Mouse (Mus musculus) neutrophil, adult 5-6 weeks (primary cell): ENCODE data around the gene Ddx39b. TPM values are rescaled to one million over a fixed set of nuclear protein-coding genes. Genes with fewer than 3 reads are reported as not detected.

Source experiments
- ATAC-seq: fragments of 151-379, 151-347 bp; 2 replicates; pipeline ENCODE4 v1.8.0; 2017; ENCODE audit warnings: mild to moderate bottlenecking, moderate TSS enrichment; ENCODE audit not compliant: insufficient number of reproducible peaks, poor library complexity, low FRiP score, severe bottlenecking; ENCODE audit errors: extremely low read depth
- total RNA-seq: library from RNA; stranded (forward); fragments of 200-1000 nt; gene quantifications from 2 replicates; pipeline ENCODE4 v1.2.3, GENCODE M21; 2017

Gene Ddx39b
- total RNA-seq = 156 and 158 TPM in 2 replicates

DNA sequence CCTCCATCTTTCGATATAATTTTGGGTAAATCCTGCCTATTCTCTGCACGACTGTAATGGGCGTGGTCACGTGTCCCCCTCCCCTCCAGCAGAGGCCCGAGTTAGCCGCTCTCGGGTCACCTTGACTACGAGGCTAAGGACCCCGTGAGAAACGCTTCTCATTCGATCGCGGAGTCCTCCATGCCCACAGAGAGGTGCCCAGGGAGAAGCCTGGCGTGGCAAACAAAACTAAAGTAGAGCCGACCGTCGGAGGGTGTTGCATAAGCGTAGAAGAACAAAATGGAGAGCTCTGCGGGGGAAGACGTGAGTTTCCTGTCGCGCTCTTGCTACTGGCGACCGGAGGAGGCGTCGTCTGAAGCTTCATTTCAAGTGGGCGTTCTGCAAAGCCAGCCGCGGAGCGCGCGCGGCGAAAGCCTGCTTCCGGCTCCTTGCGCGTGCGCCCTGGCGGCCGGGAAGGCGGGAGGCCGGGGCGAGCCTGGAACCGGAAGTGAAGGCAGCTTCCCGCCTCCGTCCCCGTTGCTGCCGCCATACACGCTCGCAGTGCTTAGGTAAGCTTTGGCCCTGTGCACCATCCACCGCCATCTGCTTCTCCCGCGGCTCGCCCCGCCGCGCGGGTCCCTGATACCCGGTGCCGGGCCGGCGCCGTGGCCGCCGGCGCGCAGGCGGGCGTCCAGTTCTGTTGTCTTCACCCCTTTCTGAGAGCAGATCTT is at the start of gene Ddx39b:
Gene Ddx39b (plus strand): TSS at position 442 of the 710 bp plus-strand sequence.
- ATAC-seq = peak; percentile 65

DNA sequence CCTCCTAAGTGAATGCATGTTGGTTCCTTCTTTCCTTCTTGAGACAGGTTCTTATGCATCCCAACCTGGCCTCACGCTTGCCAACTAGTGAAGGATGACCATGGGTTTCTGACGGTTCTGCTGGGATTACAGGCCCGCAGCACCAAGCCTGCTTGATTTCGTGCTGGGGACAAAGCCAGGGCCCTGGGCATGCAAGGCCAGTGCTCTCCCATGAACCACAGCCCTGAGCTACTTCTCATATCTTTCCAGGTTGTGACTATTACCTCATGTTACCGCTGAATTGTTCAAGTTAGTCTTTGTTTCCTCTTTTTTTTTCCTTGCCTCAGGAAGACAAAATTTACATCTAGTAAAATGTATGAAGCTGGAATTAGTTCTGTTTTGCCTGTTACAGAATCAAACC is 48.6 kb upstream of the Ddx39b start:
- no peak for ATAC-seq

DNA sequence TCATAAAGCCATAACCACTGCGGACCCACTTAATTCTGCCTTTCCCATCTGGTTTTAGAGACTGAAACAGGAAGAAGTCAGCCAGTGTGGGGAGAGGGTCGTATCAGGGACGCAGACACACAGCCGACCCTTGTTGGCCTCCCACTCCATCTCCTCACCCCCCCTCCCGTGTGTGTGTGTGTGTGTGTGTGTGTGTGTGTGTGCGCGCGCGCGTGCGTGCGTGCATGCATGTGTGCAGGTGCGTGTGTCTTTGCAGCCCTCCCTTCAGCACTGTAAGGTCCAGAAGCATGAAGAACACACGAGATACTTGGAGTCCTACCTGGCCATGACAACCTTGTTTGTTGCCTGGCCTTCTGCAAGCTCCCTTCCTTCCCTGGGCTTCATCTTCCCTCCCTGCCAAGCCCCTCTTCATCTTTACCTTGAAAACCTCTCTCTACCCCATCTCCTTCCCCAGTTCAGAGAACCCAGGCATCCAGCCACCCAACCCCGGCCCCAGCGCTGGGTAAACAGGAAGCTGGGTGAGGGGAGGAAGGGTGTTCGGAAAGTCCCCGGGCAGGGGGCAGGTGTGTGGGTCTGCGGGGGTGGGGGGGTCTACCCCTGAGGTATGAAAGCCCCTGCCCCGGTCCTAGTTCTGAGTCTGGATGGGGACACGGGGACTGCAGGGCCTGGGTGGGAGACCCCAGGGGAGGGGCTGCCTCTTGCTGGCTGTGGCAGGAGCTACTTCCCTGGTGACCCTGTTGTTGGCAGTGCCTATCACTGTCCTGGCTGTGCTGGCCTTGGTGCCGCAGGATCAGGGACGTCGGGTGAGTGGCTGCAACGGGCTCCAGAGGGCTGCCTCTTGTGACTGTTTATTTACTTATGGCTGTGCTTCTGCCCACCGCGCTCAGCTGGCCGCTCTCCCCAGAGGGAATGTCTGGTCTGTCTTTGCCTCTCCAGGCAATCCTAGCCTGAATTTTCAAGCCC is 47.4 kb upstream of the Ddx39b start, which contains the start of gene Ltb:
Gene Ltb (plus strand): TSS at position 559 of the 963 bp plus-strand sequence.
- peak; percentile 40 for ATAC-seq

DNA sequence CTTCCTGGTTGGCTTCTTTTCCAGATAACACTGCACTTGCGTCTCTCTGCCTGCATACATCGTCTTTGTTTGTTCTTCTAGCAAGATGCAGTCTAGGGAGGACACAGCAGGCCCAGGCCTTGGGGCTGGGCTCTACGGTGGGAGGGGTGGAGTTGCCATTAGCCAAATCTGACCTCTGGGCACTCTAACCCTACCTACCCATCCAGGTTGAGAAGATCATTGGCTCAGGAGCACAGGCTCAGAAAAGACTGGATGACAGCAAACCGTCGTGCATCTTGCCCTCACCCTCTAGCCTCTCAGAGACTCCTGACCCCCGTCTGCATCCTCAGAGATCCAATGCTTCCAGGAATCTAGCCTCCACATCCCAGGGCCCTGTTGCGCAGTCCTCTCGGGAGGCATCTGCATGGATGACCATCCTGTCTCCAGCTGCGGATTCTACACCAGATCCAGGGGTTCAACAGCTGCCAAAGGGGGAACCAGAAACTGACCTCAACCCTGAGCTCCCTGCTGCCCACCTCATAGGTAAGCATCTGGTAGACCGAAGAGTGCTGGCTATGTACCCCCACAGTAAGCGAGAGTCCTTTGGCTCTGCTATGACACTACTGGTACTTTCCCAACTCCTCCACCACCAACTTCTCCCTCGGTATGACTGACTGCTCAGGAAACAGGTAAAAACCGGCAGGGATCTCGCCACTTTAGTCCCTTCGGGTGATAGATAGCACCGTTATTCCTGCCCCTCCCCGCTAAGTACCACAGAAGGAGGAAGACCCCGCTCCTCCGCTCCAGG is 46.5 kb upstream of the Ddx39b start:
- no peak for ATAC-seq

DNA sequence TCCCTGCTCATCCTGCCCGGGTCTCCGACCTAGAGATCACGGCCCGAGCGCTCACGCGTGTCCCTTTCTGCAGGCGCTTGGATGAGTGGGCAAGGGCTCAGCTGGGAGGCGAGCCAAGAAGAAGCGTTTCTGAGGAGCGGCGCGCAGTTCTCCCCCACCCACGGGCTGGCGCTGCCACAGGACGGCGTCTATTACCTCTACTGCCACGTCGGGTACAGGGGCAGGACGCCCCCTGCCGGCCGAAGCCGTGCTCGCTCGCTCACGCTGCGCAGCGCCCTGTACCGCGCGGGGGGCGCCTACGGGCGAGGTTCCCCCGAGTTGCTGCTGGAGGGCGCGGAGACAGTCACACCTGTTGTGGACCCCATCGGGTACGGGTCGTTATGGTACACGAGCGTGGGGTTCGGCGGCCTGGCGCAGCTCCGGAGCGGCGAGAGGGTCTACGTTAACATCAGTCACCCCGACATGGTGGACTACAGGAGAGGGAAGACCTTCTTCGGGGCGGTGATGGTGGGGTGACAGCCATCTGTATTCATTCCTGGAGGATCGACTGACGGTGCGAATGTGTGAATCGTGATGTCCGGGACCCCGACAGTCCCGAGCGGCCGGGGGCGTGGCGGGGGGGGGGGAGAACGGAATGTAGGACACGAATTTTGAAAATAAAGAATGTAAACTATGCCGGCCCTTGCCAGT is 45.8 kb upstream of the Ddx39b start:
- ATAC-seq = peak; percentile 63

DNA sequence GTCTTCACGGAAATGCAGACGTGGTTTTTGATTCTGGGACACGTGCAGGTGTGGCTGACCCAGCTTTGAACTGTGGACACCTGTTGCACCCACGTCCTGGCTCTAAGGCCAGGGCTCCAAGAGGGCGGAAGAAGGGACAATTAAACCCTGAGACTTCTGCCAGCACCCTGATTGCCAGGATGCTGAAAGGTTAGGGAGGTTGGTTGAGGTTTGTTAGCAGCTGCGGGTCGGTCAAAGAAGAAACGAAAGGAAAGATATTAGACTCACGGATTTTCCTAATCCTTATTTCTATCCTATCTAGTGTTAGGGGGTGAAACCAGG is 45.3 kb upstream of the Ddx39b start:
- ATAC-seq = no peak

DNA sequence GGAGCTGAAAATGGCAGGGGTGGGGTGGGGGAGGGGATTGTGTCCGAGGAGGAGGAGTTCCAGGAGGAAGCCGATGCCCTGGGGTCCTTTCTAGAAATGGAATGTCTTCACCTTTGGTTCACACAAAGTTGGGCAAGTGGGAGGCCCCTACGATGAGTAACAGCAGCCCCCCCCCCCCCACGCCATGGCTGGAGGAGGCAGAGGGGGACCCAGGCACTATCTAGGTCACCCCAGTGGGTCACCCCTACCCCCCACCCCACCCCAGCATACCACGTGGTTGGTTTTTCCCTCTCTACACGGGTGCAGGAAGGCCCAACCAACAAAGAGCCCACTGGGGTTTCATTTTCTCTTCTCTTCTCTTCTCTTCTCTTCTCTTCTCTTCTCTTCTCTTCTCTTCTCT is 44.4 kb upstream of the Ddx39b start:
- no peak for ATAC-seq

DNA sequence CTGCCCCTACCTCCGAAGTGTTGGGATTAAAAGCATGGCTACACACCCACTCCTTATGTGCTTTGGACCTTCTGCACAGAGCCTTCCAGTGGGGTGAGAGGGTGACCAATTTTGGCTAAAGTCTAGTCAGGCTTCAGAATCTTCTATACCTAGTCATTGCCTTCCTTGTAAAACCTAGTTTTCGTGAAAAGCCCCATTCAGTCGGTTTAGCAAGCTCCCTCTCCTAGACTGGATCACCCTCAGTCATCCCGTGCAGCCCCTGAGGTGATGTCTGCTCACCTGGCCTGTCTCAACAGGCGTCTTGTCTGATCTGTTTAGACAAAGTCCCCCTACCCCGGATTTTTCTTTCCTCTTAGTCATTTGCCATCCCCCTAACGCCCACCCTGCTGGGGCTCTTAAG is 43.5 kb upstream of the Ddx39b start:
- ATAC-seq = no peak

DNA sequence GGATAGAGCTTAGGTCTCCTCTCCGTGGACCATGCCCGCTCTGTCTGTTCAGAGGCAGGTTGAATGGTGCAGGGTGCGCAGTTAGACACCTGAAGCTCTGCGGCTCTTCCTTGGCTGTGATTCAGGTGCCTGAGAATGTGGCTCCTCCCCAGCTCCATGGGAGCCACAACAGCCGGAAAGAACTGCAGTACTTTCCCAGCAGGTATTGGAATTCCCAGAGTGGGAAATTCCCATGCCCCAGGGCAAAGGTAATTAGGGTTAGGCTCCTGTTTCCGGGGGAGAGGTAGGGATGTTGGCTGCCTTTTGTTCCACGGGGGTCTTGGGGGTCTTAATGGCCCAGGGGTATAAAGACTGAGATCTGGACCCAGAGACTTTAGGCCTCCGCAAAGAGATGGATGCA is 42.6 kb upstream of the Ddx39b start:
- ATAC-seq = no peak

DNA sequence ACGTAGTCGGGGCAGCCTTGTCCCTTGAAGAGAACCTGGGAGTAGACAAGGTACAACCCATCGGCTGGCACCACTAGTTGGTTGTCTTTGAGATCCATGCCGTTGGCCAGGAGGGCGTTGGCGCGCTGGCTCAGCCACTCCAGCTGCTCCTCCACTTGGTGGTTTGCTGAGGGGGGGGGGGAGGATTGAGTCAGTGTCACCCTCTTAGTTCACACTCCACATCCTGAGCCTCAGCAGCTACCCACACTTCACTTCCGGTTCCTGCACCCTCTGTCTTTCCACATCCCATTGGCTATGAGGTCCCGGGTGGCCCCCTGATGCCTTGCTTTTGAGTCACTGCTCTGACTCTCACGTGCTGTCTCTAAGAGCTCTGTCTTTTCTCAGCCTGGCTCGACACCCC is 41.1 kb upstream of the Ddx39b start:
- peak; percentile 67 for ATAC-seq

DNA sequence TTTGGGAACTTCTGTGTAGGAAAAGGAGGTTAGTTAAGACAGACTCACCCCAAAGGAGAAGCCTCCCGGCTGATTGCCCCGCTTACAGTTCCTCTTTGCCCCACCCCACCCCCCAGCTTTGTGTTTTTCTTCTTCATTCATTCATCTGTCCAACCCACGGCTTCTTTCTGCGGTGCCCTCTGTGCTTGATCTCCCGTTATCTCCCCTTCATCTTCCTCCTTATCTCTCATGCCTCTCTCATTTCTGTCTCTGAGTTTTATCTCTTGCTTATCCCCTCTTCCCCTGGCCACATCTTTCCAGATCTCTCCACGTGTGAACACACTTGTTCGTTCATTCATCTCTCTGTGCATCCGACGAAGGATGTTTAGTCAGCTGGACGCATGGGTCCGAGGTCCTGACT is 40.4 kb upstream of the Ddx39b start:
- ATAC-seq = no peak

DNA sequence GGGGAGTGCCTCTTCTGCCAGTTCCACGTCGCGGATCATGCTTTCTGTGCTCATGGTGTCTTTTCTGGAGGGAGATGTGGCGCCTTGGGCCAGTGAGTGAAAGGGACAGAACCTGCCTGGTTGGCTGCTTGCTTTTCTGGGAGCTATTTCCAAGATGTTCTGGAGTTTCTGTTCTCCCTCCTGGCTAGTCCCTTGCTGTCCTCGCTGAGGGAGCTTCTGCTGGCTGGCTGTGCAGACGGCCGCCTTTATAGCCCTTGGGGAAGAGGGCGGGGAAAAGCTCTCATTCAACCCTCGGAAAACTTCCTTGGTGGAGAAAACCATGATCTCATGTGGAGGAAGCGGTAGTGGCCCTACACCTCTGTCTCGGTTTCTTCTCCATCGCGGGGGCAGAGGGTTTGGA is 39.8 kb upstream of the Ddx39b start, which contains the start of gene Tnf:
Gene Tnf (minus strand): TSS at position 221 of the 400 bp plus-strand sequence.
- ATAC-seq = peak; percentile 13; the same call in 1 of the 2 replicates

DNA sequence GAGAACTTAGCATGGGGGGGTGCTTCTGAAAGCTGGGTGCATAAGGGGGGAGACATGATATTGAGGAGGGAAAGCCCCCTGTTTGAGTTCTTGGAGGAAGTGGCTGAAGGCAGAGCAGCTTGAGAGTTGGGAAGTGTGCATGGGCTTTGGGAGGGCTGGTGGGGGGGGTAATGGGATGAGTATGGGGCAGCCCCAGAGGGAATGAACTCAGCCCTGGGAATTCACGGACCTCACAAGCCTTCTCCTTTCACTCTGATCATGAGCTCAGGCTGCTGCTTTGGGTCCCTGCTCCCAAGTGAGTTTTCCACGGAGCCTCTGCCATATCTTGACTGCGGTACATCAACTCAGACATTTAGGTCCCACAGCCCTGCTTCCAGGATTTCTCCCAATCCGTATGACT is 39.1 kb upstream of the Ddx39b start:
- ATAC-seq = no peak

DNA sequence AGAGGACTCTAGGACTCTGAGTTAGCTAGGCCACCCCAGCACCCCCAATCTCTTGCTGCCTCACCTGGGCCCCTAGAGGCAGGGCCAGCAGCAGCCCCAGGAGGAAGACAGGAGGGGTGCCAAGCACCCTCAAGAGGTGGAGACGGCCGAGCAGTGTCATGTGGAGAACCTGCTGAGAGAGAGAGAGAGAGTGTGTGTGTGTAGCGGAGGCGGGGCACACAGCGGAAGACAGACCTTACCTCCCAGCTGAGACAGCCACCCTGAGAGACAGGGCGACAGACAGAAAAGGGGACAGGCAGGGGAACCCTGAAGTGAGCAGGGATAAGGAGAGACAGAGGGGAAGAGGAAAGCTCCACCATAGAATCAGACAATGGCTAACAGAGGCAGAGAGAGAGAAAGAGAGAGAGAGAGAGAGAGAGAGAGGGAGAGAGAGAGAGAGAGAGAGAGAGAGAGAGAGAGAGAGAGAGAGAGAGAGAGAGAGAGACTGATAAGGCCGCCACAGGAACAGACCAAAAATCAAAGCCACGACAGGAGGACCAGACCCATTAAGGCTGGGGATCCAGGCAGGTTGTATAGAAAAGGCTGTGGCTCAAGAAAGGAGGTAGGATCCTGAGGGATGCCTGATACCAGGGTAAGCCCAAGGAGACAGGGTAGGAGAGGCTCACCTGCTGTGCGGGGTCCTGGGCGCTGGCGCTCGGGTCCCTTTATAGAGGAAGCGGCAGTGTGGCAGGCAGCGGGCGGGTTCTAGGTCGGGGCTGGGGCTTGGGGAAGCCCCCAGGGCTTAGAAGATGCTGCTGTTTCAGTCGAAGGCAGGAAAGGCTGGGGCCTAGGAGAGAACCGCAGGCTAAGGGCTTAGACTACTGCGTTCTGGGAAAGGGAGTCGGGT is 36.8 kb upstream of the Ddx39b start, which contains the start of gene Lta:
Gene Lta (minus strand): TSS at position 858 of the 886 bp plus-strand sequence.
- peak; percentile 64 for ATAC-seq

DNA sequence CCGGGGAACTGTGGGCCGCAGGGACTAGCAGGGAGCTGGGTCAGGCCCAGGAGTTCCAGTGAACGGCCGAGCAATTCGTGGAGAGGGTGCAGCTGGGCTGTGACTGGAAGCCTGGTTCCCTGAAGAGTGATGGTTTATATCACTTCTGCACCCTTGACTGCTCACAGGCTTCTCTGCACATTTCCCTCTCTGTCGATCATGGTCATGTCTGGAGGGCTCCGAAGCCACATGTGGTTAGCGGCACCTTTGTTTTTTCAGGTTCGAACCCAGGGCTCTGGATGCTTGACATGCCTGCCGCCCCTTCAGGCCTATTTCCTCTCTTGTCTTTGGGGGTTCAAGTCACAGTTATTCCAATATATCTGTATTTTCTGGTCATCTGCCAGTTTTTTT is 36.2 kb upstream of the Ddx39b start:
- ATAC-seq = no peak

DNA sequence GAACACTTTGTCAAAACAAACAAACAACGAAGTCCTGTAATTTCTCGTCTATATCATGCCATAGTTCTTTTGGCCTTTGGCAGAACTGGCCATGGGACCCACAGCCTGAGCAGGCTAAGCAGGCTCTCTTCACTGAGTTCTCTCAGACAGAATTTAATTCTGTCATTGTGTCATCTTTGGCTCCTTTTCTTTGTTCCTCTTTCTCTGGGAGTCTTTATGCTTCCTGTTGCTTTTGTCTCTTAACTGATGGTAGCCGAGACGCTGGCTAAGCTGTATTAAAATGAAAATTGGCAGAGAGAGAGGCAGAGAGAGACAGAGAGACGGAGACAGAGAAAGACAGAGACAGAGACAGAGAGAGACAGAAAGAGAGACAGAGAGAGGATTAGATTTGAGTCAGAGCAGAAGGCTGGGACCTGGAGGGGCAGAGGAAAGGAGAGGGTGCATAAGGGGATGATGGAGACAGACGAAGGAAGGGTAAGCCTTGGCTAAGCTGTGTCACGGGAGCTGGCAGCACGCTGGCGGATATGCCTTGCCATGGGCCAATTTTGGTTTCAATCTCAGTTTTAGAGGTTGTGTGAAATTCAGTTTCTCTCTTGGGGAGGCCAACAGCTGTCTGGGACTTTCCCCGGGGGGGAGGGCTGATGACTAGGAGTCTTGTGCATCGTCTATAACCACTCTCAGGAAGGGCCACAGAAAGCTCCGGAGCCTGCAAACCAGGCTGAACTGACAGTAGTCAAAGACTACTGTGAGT is 31.6 kb upstream of the Ddx39b start:
- peak; percentile 81 for ATAC-seq

DNA sequence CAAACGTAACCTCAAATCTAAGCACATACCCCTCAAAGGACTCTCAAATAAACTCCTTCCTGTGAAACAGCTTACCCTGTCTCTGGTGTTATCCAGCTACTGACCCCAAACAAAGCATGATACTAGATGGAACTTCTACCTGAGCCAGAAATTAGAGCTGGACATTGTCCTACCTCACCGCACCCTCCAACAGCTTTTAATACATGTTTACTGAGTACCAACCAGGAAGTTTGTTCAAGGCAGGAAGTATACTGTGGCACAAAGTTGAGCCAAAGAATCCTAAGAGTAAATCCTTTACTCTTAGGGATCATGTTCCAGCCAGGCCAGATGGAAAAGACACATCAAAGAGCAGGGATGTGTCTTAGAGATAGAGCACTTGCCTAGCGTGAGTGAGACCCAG is 31.0 kb upstream of the Ddx39b start:
- ATAC-seq = no peak
